Mouse (Mus musculus): ENCODE results near the gene Ppp4r4. TPM values are rescaled to one million over a fixed set of nuclear protein-coding genes. Genes with fewer than 3 reads are reported as not detected.
"Not testable (repeated sequence)": the region's sequence is repeated elsewhere in the genome, so short reads cannot be mapped to it uniquely, and the experiment has no call there.

The Ppp4r4 gene
- polyA plus RNA-seq, 1 experiment from 2014 or later = 1.3 TPM

GRCm38 (mm10) chr12:103544213-103544612 lies 12.1 kb downstream of the Ppp4r4 start:
- Histone ChIP-seq H3K27me3 (replicated peaks) (no peaks in the 10 kb centered on the region), H3K4me3 (replicated peaks) (no peak overlapping the region), H3K36me3 (no peaks in the 10 kb centered on the region), H3K4me1 (replicated peaks) (no peaks in the 10 kb centered on the region), H3K9ac (no peak overlapping the region), H3K27ac (no peak overlapping the region), H3K4me2 (replicated peaks) (no peak overlapping the region), H3K9me3 (no peaks in the 10 kb centered on the region)
- WGBS = 8% methylated on average over 3 of the region's 3 CpGs
- no peak for ATAC-seq

GRCm38 (mm10) chr12:103547438-103547837 lies 15.4 kb downstream of the Ppp4r4 start:
- no peak for ATAC-seq
- 0 out of 2 replicates have a peak, but pooled peaks cover 3% of the 10 kb centered on the region for H3K4me1 ChIP-seq (replicated peaks)
- no peak overlapping the region for H3K4me2 ChIP-seq (replicated peaks)
- no peak overlapping the region for H3K27ac ChIP-seq
- no peak overlapping the region for H3K4me3 ChIP-seq (replicated peaks)
- H3K36me3 ChIP-seq = no peaks in the 10 kb centered on the region
- no peaks in the 10 kb centered on the region for H3K9me3 ChIP-seq
- WGBS = 41% methylated on average over 2 of the region's 2 CpGs
- H3K9ac ChIP-seq = no peak overlapping the region
- no peaks in the 10 kb centered on the region for H3K27me3 ChIP-seq (replicated peaks)

- H3K4me1 ChIP-seq (replicated peaks) = 0 out of 2 replicates have a peak, but pooled peaks cover 3% of the 10 kb centered on the region
- H3K27me3 ChIP-seq (replicated peaks) = no peaks in the 10 kb centered on the region
- no peak overlapping the region for H3K9ac ChIP-seq
- no peak overlapping the region for H3K27ac ChIP-seq
- WGBS = 30% methylated on average over 4 of the region's 4 CpGs
- ATAC-seq = no peak
- H3K4me2 ChIP-seq (replicated peaks) = no peak overlapping the region
- H3K36me3 ChIP-seq = no peaks in the 10 kb centered on the region
- H3K9me3 ChIP-seq = no peaks in the 10 kb centered on the region
- H3K4me3 ChIP-seq (replicated peaks) = no peak overlapping the region
Observed at GRCm38 (mm10) chr12:103548526-103548925, 16.4 kb downstream of the Ppp4r4 start.

GRCm38 (mm10) chr12:103550047-103550446 lies 18.0 kb downstream of the Ppp4r4 start:
- no peaks in the 10 kb centered on the region for H3K9me3 ChIP-seq
- H3K36me3 ChIP-seq = no peaks in the 10 kb centered on the region
- H3K9ac ChIP-seq = no peak overlapping the region
- no peak overlapping the region for H3K27ac ChIP-seq
- whole genome bisulfite sequencing = 79% methylated on average over 6 of the region's 6 CpGs
- no peak overlapping the region for H3K4me2 ChIP-seq (replicated peaks)
- 0 out of 2 replicates have a peak, but pooled peaks cover 3% of the 10 kb centered on the region for H3K4me1 ChIP-seq (replicated peaks)
- no peaks in the 10 kb centered on the region for H3K27me3 ChIP-seq (replicated peaks)
- ATAC-seq = no peak
- H3K4me3 ChIP-seq (replicated peaks) = no peak overlapping the region

- H3K27ac ChIP-seq = no peak overlapping the region
- 0 out of 2 replicates have a peak, but pooled peaks cover 3% of the 10 kb centered on the region for H3K4me1 ChIP-seq (replicated peaks)
- H3K9ac ChIP-seq = no peak overlapping the region
- no peaks in the 10 kb centered on the region for H3K27me3 ChIP-seq (replicated peaks)
- 49% methylated on average over 4 of the region's 4 CpGs for WGBS
- H3K4me3 ChIP-seq (replicated peaks) = no peak overlapping the region
- H3K9me3 ChIP-seq = no peaks in the 10 kb centered on the region
- no peak overlapping the region; the same call in 1 of the 2 replicates for H3K4me2 ChIP-seq (replicated peaks)
- H3K36me3 ChIP-seq = no peaks in the 10 kb centered on the region
- no peak for ATAC-seq
Observed at GRCm38 (mm10) chr12:103551422-103551821, 19.3 kb downstream of the Ppp4r4 start.

- no peak overlapping the region for H3K27ac ChIP-seq
- H3K4me1 ChIP-seq (replicated peaks) = 0 out of 2 replicates have a peak, but pooled peaks cover 3% of the 10 kb centered on the region
- 73% methylated on average over 2 of the region's 2 CpGs for WGBS
- no peaks in the 10 kb centered on the region for H3K36me3 ChIP-seq
- H3K4me2 ChIP-seq (replicated peaks) = no peak overlapping the region
- H3K9ac ChIP-seq = no peak overlapping the region
- ATAC-seq = no peak
- no peak overlapping the region for H3K4me3 ChIP-seq (replicated peaks)
- no peaks in the 10 kb centered on the region for H3K9me3 ChIP-seq
- no peaks in the 10 kb centered on the region for H3K27me3 ChIP-seq (replicated peaks)
Observed at GRCm38 (mm10) chr12:103552506-103552905, 20.4 kb downstream of the Ppp4r4 start.

- Histone ChIP-seq H3K4me1 (replicated peaks) (0 out of 2 replicates have a peak, but pooled peaks cover 3% of the 10 kb centered on the region), H3K36me3 (no peaks in the 10 kb centered on the region)
Observed at GRCm38 (mm10) chr12:103553497-103553896, 21.4 kb downstream of the Ppp4r4 start.

GRCm38 (mm10) chr12:103556856-103557255 lies 24.8 kb downstream of the Ppp4r4 start:
- Histone ChIP-seq H3K4me3 (replicated peaks) (no peak overlapping the region), H3K4me2 (replicated peaks) (no peak overlapping the region), H3K9me3 (no peaks in the 10 kb centered on the region), H3K27ac (no peak overlapping the region), H3K9ac (no peak overlapping the region), H3K27me3 (replicated peaks) (no peaks in the 10 kb centered on the region), H3K36me3 (no peaks in the 10 kb centered on the region), H3K4me1 (replicated peaks) (no peaks in the 10 kb centered on the region)
- 83% methylated on average over 5 of the region's 5 CpGs for WGBS
- ATAC-seq = no peak

More at GRCm38 (mm10) chr12:103553497-103553896, 21.4 kb downstream of the Ppp4r4 start:
- ATAC-seq = no peak
- Histone ChIP-seq H3K4me3 (replicated peaks) (no peak overlapping the region), H3K9me3 (no peaks in the 10 kb centered on the region), H3K4me2 (replicated peaks) (no peak overlapping the region), H3K27me3 (replicated peaks) (no peaks in the 10 kb centered on the region), H3K27ac (no peak overlapping the region), H3K9ac (no peak overlapping the region)
- WGBS = 80% methylated on average over 3 of the region's 3 CpGs

- no peak for ATAC-seq
- no peaks in the 10 kb centered on the region for H3K9me3 ChIP-seq
Observed at GRCm38 (mm10) chr12:103564726-103565125, 32.6 kb downstream of the Ppp4r4 start.

GRCm38 (mm10) chr12:103565151-103565550 lies 33.1 kb downstream of the Ppp4r4 start:
- no peaks in the 10 kb centered on the region for H3K4me1 ChIP-seq (replicated peaks)
- H3K9me3 ChIP-seq = no peaks in the 10 kb centered on the region
- H3K4me2 ChIP-seq (replicated peaks) = no peak overlapping the region
- no peak overlapping the region for H3K4me3 ChIP-seq (replicated peaks)
- 85% methylated on average over 7 of the region's 7 CpGs for WGBS
- H3K36me3 ChIP-seq = no peaks in the 10 kb centered on the region
- H3K9ac ChIP-seq = no peak overlapping the region
- no peak overlapping the region for H3K27ac ChIP-seq
- no peaks in the 10 kb centered on the region for H3K27me3 ChIP-seq (replicated peaks)
- no peak for ATAC-seq

More at GRCm38 (mm10) chr12:103564726-103565125, 32.6 kb downstream of the Ppp4r4 start:
- Histone ChIP-seq H3K4me1 (replicated peaks) (no peaks in the 10 kb centered on the region), H3K27me3 (replicated peaks) (no peaks in the 10 kb centered on the region), H3K36me3 (no peaks in the 10 kb centered on the region), H3K4me2 (replicated peaks) (no peak overlapping the region), H3K4me3 (replicated peaks) (no peak overlapping the region), H3K9ac (no peak overlapping the region), H3K27ac (no peak overlapping the region)
- 73% methylated on average over 1 of the region's 1 CpGs for WGBS

GRCm38 (mm10) chr12:103567129-103567528 lies 35.0 kb downstream of the Ppp4r4 start:
- ATAC-seq = no peak
- no peak overlapping the region for H3K4me3 ChIP-seq (replicated peaks)
- 67% methylated on average over 3 of the region's 3 CpGs for WGBS
- H3K27me3 ChIP-seq (replicated peaks) = no peaks in the 10 kb centered on the region
- no peak overlapping the region for H3K4me2 ChIP-seq (replicated peaks)
- no peaks in the 10 kb centered on the region for H3K9me3 ChIP-seq
- H3K36me3 ChIP-seq = no peaks in the 10 kb centered on the region
- H3K27ac ChIP-seq = no peak overlapping the region
- no peak overlapping the region for H3K9ac ChIP-seq
- H3K4me1 ChIP-seq (replicated peaks) = no peaks in the 10 kb centered on the region

GRCm38 (mm10) chr12:103569690-103570089 lies 37.6 kb downstream of the Ppp4r4 start:
- no peaks in the 10 kb centered on the region for H3K4me1 ChIP-seq (replicated peaks)
- no peak overlapping the region for H3K4me2 ChIP-seq (replicated peaks)
- H3K9me3 ChIP-seq = no peaks in the 10 kb centered on the region
- H3K9ac ChIP-seq = no peak overlapping the region
- H3K36me3 ChIP-seq = no peaks in the 10 kb centered on the region
- H3K27me3 ChIP-seq (replicated peaks) = no peaks in the 10 kb centered on the region
- H3K4me3 ChIP-seq (replicated peaks) = no peak overlapping the region
- no peak overlapping the region for H3K27ac ChIP-seq
- ATAC-seq = peak; percentile 71; the same call in 1 of the 2 replicates
- WGBS = 55% methylated on average over 6 of the region's 6 CpGs

GRCm38 (mm10) chr12:103578148-103578547 lies 46.1 kb downstream of the Ppp4r4 start:
- 89% methylated on average over 6 of the region's 6 CpGs for WGBS
- not testable (repeated sequence) for H3K27ac ChIP-seq; H3K4me3 ChIP-seq (replicated peaks); H3K27me3 ChIP-seq (replicated peaks); H3K36me3 ChIP-seq; H3K9ac ChIP-seq; H3K4me2 ChIP-seq (replicated peaks); H3K4me1 ChIP-seq (replicated peaks); ATAC-seq; H3K9me3 ChIP-seq
